Mouse (Mus musculus): ENCODE results near the gene Olfr319. TPM values are rescaled to one million over a fixed set of nuclear protein-coding genes. Genes with fewer than 3 reads are reported as not detected.
"Not testable (repeated sequence)": the region's sequence is repeated elsewhere in the genome, so short reads cannot be mapped to it uniquely, and the experiment has no call there.

The Olfr319 gene
- polyA plus RNA-seq, 1 experiment from 2014 or later = not detected

DNA sequence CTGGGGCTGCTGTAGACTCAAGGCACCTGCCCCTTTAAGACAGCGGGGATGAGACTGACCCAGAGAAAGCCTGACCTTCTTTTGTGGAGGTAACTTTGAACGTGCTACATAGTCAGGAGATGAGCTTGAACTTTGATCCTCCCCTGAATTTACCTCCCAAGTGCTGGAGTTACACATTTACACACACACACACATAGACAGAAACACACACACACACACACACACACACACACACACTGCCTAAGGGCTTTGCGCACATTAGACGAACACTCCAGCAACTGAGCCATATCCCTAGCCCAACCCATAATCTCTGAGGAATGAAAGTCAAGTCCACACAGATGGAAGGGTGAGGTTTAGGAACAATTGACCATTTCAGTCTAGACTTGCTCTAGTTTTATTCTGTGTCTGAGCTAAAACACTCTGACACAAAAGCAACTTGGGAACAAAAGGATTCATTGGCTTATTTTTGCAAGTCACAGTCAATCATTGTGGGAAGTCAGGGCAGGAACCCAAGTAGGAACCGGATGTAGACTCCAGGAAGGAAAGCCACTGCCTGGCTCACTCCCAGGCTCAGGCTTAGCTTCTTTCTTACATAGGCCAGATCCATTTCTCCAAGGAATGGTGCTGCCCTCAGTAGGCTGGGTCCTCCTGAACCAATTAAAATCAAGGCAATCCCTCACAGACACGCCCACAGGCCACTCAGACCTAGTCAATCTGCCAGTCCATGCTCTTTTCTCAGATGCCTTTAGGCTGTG lies 29.1 kb downstream of the Olfr319 start:
- H3K4me2 ChIP-seq (ENCODE audit: low read depth, low read length); H3K9ac ChIP-seq (ENCODE audit: low read depth, low read length); H3K27ac ChIP-seq (ENCODE audit: low read length); ATAC-seq; H3K9me3 ChIP-seq (ENCODE audit: control insufficient read depth, low read length); H3K4me1 ChIP-seq (ENCODE audit: control insufficient read depth, insufficient read depth, low read length); H3K4me3 ChIP-seq (ENCODE audit: low read length); H3K36me3 ChIP-seq (ENCODE audit: control insufficient read depth, insufficient read depth, low read length); H3K27me3 ChIP-seq (replicated peaks; ENCODE audit: control insufficient read depth, insufficient read depth, low read length): not testable (repeated sequence)
- WGBS = 74% methylated on average over 6 of the region's 6 CpGs

DNA sequence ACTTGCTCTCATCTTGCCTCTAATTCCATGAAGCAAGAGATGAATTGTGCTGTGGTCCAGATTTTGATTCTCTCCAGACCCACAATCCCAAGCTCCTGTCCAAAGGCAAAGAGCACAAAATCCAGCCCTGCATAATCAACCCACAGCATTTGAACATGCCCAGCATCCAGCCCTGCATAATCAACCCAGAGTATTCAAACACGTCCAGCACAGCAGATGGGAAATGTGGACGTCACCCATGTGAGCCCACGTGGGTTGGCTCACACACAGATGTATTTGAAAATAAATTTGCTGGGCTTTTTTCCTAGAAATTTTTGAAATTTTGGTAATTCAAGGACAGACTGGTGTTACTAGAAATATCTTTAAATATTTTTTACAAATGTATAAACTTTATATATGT lies 34.4 kb downstream of the Olfr319 start:
- H3K4me2 ChIP-seq (ENCODE audit: low read depth, low read length) = no peak overlapping the region
- H3K27ac ChIP-seq (ENCODE audit: low read length) = no peak overlapping the region
- H3K9ac ChIP-seq (ENCODE audit: low read depth, low read length) = no peak overlapping the region
- no peaks in the 10 kb centered on the region for H3K4me1 ChIP-seq (ENCODE audit: control insufficient read depth, insufficient read depth, low read length)
- no peak overlapping the region for H3K4me3 ChIP-seq (ENCODE audit: low read length)
- no peaks in the 10 kb centered on the region for H3K9me3 ChIP-seq (ENCODE audit: control insufficient read depth, low read length)
- H3K36me3 ChIP-seq (ENCODE audit: control insufficient read depth, insufficient read depth, low read length) = no peaks in the 10 kb centered on the region
- WGBS = 49% methylated on average over 3 of the region's 3 CpGs
- no peaks in the 10 kb centered on the region for H3K27me3 ChIP-seq (replicated peaks; ENCODE audit: control insufficient read depth, insufficient read depth, low read length)
- no peak for ATAC-seq

DNA sequence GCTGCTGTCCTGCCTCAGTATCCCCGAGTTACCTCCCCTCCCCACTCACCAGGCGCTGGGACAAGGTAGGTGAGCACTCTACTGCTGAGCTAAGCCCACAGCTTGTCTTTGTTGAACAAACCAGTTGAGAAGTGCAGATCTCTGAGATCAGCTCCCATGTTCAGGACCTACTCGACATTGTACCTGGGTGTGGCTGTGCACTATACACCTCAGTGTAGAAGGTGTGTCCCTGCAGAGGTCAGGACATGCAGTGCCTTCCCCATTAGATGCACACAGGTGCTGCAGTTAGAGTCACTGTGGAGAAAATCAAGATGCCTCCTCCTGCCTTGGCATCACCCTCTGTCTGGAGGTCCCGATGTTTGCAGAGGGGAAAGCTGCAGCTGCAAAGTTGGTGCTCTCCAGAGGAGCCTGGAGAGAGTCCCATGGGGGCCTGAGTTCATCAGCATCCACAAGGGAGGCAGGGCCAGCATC lies 39.9 kb downstream of the Olfr319 start, which contains the start of gene Olfr317:
Gene Olfr317, minus strand, starts transcription at position 421 of the 471 bp plus-strand sequence.
- no peaks in the 10 kb centered on the region for H3K36me3 ChIP-seq (ENCODE audit: control insufficient read depth, insufficient read depth, low read length)
- H3K27ac ChIP-seq (ENCODE audit: low read length) = no peak within 1 kb of the TSS
- 64% methylated on average over 4 of the region's 4 CpGs for WGBS
- no peak within 1 kb of the TSS for H3K4me2 ChIP-seq (ENCODE audit: low read depth, low read length)
- no peaks in the 10 kb centered on the region for H3K27me3 ChIP-seq (replicated peaks; ENCODE audit: control insufficient read depth, insufficient read depth, low read length)
- peak; percentile 56; the same call in 1 of the 2 replicates for ATAC-seq
- no peaks in the 10 kb centered on the region for H3K4me1 ChIP-seq (ENCODE audit: control insufficient read depth, insufficient read depth, low read length)
- H3K9me3 ChIP-seq (ENCODE audit: control insufficient read depth, low read length) = no peaks in the 10 kb centered on the region
- no peak within 1 kb of the TSS for H3K4me3 ChIP-seq (ENCODE audit: low read length)
- no peak within 1 kb of the TSS for H3K9ac ChIP-seq (ENCODE audit: low read depth, low read length)

DNA sequence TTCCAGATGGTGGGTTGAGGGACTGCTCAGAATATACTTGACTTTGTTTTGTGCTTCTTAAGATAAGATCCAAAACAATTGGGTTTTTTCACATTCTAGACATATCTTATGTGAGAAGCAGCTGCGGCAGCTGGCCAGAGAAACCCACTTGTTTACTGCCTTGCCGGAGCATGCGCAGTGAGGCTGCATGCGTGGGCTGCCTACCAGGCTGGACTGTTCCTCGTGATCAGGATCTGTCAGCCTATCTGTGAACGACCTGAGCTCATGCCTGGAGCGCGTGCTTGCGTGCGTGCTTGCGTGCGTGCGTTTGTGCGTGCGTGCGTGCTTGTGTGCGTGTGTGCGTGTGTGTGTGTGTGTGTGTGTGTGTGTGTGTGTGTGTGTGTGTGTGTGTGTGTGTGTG lies 52.1 kb downstream of the Olfr319 start:
- not testable (repeated sequence) for H3K9me3 ChIP-seq (ENCODE audit: control insufficient read depth, low read length); H3K9ac ChIP-seq (ENCODE audit: low read depth, low read length); H3K27me3 ChIP-seq (replicated peaks; ENCODE audit: control insufficient read depth, insufficient read depth, low read length); H3K4me3 ChIP-seq (ENCODE audit: low read length); ATAC-seq; H3K27ac ChIP-seq (ENCODE audit: low read length); H3K4me1 ChIP-seq (ENCODE audit: control insufficient read depth, insufficient read depth, low read length); H3K36me3 ChIP-seq (ENCODE audit: control insufficient read depth, insufficient read depth, low read length); H3K4me2 ChIP-seq (ENCODE audit: low read depth, low read length)
- WGBS = 87% methylated on average over 18 of the region's 18 CpGs

DNA sequence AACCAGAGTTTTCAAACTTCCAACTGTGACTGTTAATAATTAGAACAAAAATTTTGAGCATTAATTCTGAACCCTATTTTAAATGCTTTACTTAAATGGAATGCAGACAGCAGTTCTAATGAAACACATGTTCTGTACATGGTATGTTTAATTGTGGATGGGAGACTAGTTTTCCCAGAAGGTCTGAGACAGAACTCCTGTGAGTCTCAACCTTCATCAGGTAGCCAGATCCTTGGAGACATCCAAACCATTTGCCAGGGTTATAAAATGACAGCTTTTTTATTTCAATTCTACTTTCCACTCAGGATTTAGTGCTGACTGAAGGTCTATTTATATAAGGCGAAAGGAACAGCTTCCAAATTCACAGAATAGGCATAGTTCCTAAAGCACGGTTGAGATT lies 53.5 kb downstream of the Olfr319 start, which contains the start of gene Olfr316:
Gene Olfr316, plus strand, starts transcription at position 301 of the 400 bp plus-strand sequence.
- Histone ChIP-seq H3K9me3 (ENCODE audit: control insufficient read depth, low read length) (no peaks in the 10 kb centered on the region), H3K27me3 (replicated peaks; ENCODE audit: control insufficient read depth, insufficient read depth, low read length) (no peaks in the 10 kb centered on the region), H3K4me1 (ENCODE audit: control insufficient read depth, insufficient read depth, low read length) (no peaks in the 10 kb centered on the region), H3K4me3 (ENCODE audit: low read length) (no peak within 1 kb of the TSS), H3K36me3 (ENCODE audit: control insufficient read depth, insufficient read depth, low read length) (no peaks in the 10 kb centered on the region), H3K9ac (ENCODE audit: low read depth, low read length) (no peak within 1 kb of the TSS), H3K4me2 (ENCODE audit: low read depth, low read length) (no peak within 1 kb of the TSS), H3K27ac (ENCODE audit: low read length) (no peak within 1 kb of the TSS)
- no peak for ATAC-seq
- 84% methylated on average over 2 of the region's 2 CpGs for WGBS

Other genes starting within 250 kb of the Olfr319 start
- not detected in 2 replicates for gene Lypd9, start 246.2 kb upstream of the Olfr319 start, polyA plus RNA-seq (2015; fragmentation: Nextera tagmentation; extraction: Ambion mirVana)
- gene Olfr30, start 236.9 kb upstream of the Olfr319 start, polyA plus RNA-seq (2015; fragmentation: Nextera tagmentation; extraction: Ambion mirVana) = not detected in 2 replicates
- not detected in 2 replicates for gene Olfr332, start 206.6 kb upstream of the Olfr319 start, polyA plus RNA-seq (2015; fragmentation: Nextera tagmentation; extraction: Ambion mirVana)
- gene Olfr331, start 196.6 kb upstream of the Olfr319 start, polyA plus RNA-seq (2015; fragmentation: Nextera tagmentation; extraction: Ambion mirVana) = not detected in 2 replicates
- not detected in 2 replicates for gene Olfr330, start 164.3 kb upstream of the Olfr319 start, polyA plus RNA-seq (2015; fragmentation: Nextera tagmentation; extraction: Ambion mirVana)
- not detected in 2 replicates for gene Olfr329-ps, start 152.7 kb upstream of the Olfr319 start, polyA plus RNA-seq (2015; fragmentation: Nextera tagmentation; extraction: Ambion mirVana)
- 0.06 TPM in 1 of 2 replicates, not detected in the other for gene Olfr328, start 143.5 kb upstream of the Olfr319 start, polyA plus RNA-seq (2015; fragmentation: Nextera tagmentation; extraction: Ambion mirVana)
- not detected in 2 replicates for gene Olfr224, start 128.6 kb upstream of the Olfr319 start, polyA plus RNA-seq (2015; fragmentation: Nextera tagmentation; extraction: Ambion mirVana)
- not detected in 2 replicates for gene Olfr325, start 121.4 kb upstream of the Olfr319 start, polyA plus RNA-seq (2015; fragmentation: Nextera tagmentation; extraction: Ambion mirVana)
- gene Olfr324, start 104.0 kb upstream of the Olfr319 start, polyA plus RNA-seq (2015; fragmentation: Nextera tagmentation; extraction: Ambion mirVana) = not detected in 2 replicates
- gene 2210407C18Rik, start 83.1 kb upstream of the Olfr319 start, polyA plus RNA-seq (2015; fragmentation: Nextera tagmentation; extraction: Ambion mirVana) = 0.51 TPM in 1 of 2 replicates, not detected in the other
- gene Olfr323, start 68.7 kb upstream of the Olfr319 start, polyA plus RNA-seq (2015; fragmentation: Nextera tagmentation; extraction: Ambion mirVana) = not detected in 2 replicates
- gene Trim58, start 58.7 kb upstream of the Olfr319 start, polyA plus RNA-seq (2015; fragmentation: Nextera tagmentation; extraction: Ambion mirVana) = 0.12 and 0.27 TPM in 2 replicates
- gene Olfr322, start 40.4 kb upstream of the Olfr319 start, polyA plus RNA-seq (2015; fragmentation: Nextera tagmentation; extraction: Ambion mirVana) = not detected in 2 replicates
- gene Olfr320, start 18.1 kb upstream of the Olfr319 start, polyA plus RNA-seq (2015; fragmentation: Nextera tagmentation; extraction: Ambion mirVana) = not detected in 2 replicates
- not detected in 2 replicates for gene Olfr318, start 24.9 kb downstream of the Olfr319 start, polyA plus RNA-seq (2015; fragmentation: Nextera tagmentation; extraction: Ambion mirVana)
- gene Olfr317, start 40.0 kb downstream of the Olfr319 start, polyA plus RNA-seq (2015; fragmentation: Nextera tagmentation; extraction: Ambion mirVana) = not detected in 2 replicates
- not detected in 2 replicates for gene Olfr316, start 53.6 kb downstream of the Olfr319 start, polyA plus RNA-seq (2015; fragmentation: Nextera tagmentation; extraction: Ambion mirVana)
- not detected in 2 replicates for gene Olfr315, start 74.0 kb downstream of the Olfr319 start, polyA plus RNA-seq (2015; fragmentation: Nextera tagmentation; extraction: Ambion mirVana)
- not detected in 2 replicates for gene Olfr314, start 83.8 kb downstream of the Olfr319 start, polyA plus RNA-seq (2015; fragmentation: Nextera tagmentation; extraction: Ambion mirVana)
- gene Fam183b, start 102.8 kb downstream of the Olfr319 start, polyA plus RNA-seq (2015; fragmentation: Nextera tagmentation; extraction: Ambion mirVana) = 8.5 and 10.4 TPM in 2 replicates
- not detected in 2 replicates for gene Olfr313, start 115.8 kb downstream of the Olfr319 start, polyA plus RNA-seq (2015; fragmentation: Nextera tagmentation; extraction: Ambion mirVana)
- gene Olfr312, start 130.1 kb downstream of the Olfr319 start, polyA plus RNA-seq (2015; fragmentation: Nextera tagmentation; extraction: Ambion mirVana) = not detected in 2 replicates
- not detected in 2 replicates for gene Olfr311, start 140.1 kb downstream of the Olfr319 start, polyA plus RNA-seq (2015; fragmentation: Nextera tagmentation; extraction: Ambion mirVana)
- gene Gm12258, start 148.0 kb downstream of the Olfr319 start, polyA plus RNA-seq (2015; fragmentation: Nextera tagmentation; extraction: Ambion mirVana) = 5.2 and 5.6 TPM in 2 replicates
- gene 2810021J22Rik, start 168.1 kb downstream of the Olfr319 start, polyA plus RNA-seq (2015; fragmentation: Nextera tagmentation; extraction: Ambion mirVana) = 5.2 and 5.3 TPM in 2 replicates
- 3.5 and 3.9 TPM in 2 replicates for gene Zfp39, start 205.1 kb downstream of the Olfr319 start, polyA plus RNA-seq (2015; fragmentation: Nextera tagmentation; extraction: Ambion mirVana)
- gene Btnl10, start 218.7 kb downstream of the Olfr319 start, polyA plus RNA-seq (2015; fragmentation: Nextera tagmentation; extraction: Ambion mirVana) = 0.16 and 0.40 TPM in 2 replicates
- gene Rnf187, start 239.8 kb downstream of the Olfr319 start, polyA plus RNA-seq (2015; fragmentation: Nextera tagmentation; extraction: Ambion mirVana) = 131 and 138 TPM in 2 replicates
- 34.7 and 40.9 TPM in 2 replicates for gene Hist3h2ba, start 249.8 kb downstream of the Olfr319 start, polyA plus RNA-seq (2015; fragmentation: Nextera tagmentation; extraction: Ambion mirVana)

Measured in intestine, embryonic 16.5 days (tissue).